Mouse (Mus musculus): Measurements from ENCODE around the gene Skp2.

The Skp2 gene

GRCm38 (mm10) chr15:9074139-9074538 lies 81.1 kb downstream of the Skp2 start:
- no peak for DNase-seq

- no peak for DNase-seq
Observed at GRCm38 (mm10) chr15:9073684-9074083, 81.5 kb downstream of the Skp2 start.

- no peak for DNase-seq
Observed at GRCm38 (mm10) chr15:9073067-9073608, 82.1 kb downstream of the Skp2 start.

- DNase-seq: no peak
Observed at GRCm38 (mm10) chr15:9072630-9073029, 82.6 kb downstream of the Skp2 start.

GRCm38 (mm10) chr15:9071556-9072544 lies 83.4 kb downstream of the Skp2 start:
- DNase-seq: peak; percentile 67 to 69

GRCm38 (mm10) chr15:9070912-9071555 lies 84.2 kb downstream of the Skp2 start, which contains the start of gene Nadk2:
TSS of gene Nadk2 (plus strand) at chr15:9071260.
- DNase-seq: peak; percentile 95 to 96

GRCm38 (mm10) chr15:9070353-9070752 lies 84.9 kb downstream of the Skp2 start:
- no peak for DNase-seq

- DNase-seq: no peak
Observed at GRCm38 (mm10) chr15:9068881-9069280, 86.3 kb downstream of the Skp2 start.
